Mouse (Mus musculus): ENCODE data around the gene Zwint. TPM values are rescaled to one million over a fixed set of nuclear protein-coding genes. Genes with fewer than 3 reads are reported as not detected.

Gene Zwint
- 366 and 368 TPM in 2 replicates for polyA plus RNA-seq (2016; fragmentation: Nextera tagmentation; extraction: Ambion mirVana)

GRCm38 (mm10) chr10:72654270-72655016, at the start of gene Zwint:
TSS of gene Zwint (plus strand) at chr10:72654845.
- Histone ChIP-seq H3K4me3 (peak within 1 kb of the TSS; percentile 86), H3K9me3 (no peaks in the 10 kb centered on the region), H3K27ac (replicated peaks) (peak within 1 kb of the TSS; percentile 91), H3K36me3 (replicated peaks) (peaks cover 35% of the 10 kb centered on the region), H3K4me1 (peaks cover 14% of the 10 kb centered on the region), H3K27me3 (replicated peaks; ENCODE audit: low read depth, poor library complexity, severe bottlenecking) (no peaks in the 10 kb centered on the region)
- 3% methylated on average over 36 of the region's 36 CpGs for WGBS
- peak; percentile 96 for DNase-seq (ENCODE audit: low spot score)

- H3K27me3 ChIP-seq (replicated peaks; ENCODE audit: low read depth, poor library complexity, severe bottlenecking) = no peaks in the 10 kb centered on the region
- no peaks in the 10 kb centered on the region for H3K9me3 ChIP-seq
- H3K4me3 ChIP-seq = no peak overlapping the region
- H3K27ac ChIP-seq (replicated peaks) = no peak overlapping the region
- H3K36me3 ChIP-seq (replicated peaks) = no peaks in the 10 kb centered on the region
- no peaks in the 10 kb centered on the region for H3K4me1 ChIP-seq
- DNase-seq (ENCODE audit: low spot score) = no peak
- WGBS = 88% methylated on average over 5 of the region's 5 CpGs
Observed at GRCm38 (mm10) chr10:72613125-72613915, 41.3 kb upstream of the Zwint start.

GRCm38 (mm10) chr10:72616153-72616552, 38.5 kb upstream of the Zwint start:
- Histone ChIP-seq H3K4me3 (no peak overlapping the region), H3K27ac (replicated peaks) (no peak overlapping the region), H3K9me3 (no peaks in the 10 kb centered on the region), H3K36me3 (replicated peaks) (no peaks in the 10 kb centered on the region), H3K27me3 (replicated peaks; ENCODE audit: low read depth, poor library complexity, severe bottlenecking) (no peaks in the 10 kb centered on the region), H3K4me1 (no peaks in the 10 kb centered on the region)
- no peak for DNase-seq (ENCODE audit: low spot score)
- 66% methylated on average over 2 of the region's 2 CpGs for WGBS

- Histone ChIP-seq H3K4me1 (no peaks in the 10 kb centered on the region), H3K4me3 (no peak overlapping the region), H3K27me3 (replicated peaks; ENCODE audit: low read depth, poor library complexity, severe bottlenecking) (no peaks in the 10 kb centered on the region), H3K9me3 (no peaks in the 10 kb centered on the region), H3K27ac (replicated peaks) (no peak overlapping the region), H3K36me3 (replicated peaks) (no peaks in the 10 kb centered on the region)
- no peak for DNase-seq (ENCODE audit: low spot score)
- 51% methylated on average over 2 of the region's 2 CpGs for WGBS
Observed at GRCm38 (mm10) chr10:72620527-72620926, 34.1 kb upstream of the Zwint start.

- H3K27me3 ChIP-seq (replicated peaks; ENCODE audit: low read depth, poor library complexity, severe bottlenecking) = no peaks in the 10 kb centered on the region
- H3K4me1 ChIP-seq = no peaks in the 10 kb centered on the region
- no peak overlapping the region for H3K4me3 ChIP-seq
- no peaks in the 10 kb centered on the region for H3K36me3 ChIP-seq (replicated peaks)
- DNase-seq (ENCODE audit: low spot score) = no peak
- 80% methylated on average over 8 of the region's 8 CpGs for WGBS
- H3K9me3 ChIP-seq = no peaks in the 10 kb centered on the region
- H3K27ac ChIP-seq (replicated peaks) = no peak overlapping the region
Observed at GRCm38 (mm10) chr10:72623561-72623960, 31.1 kb upstream of the Zwint start.

- DNase-seq (ENCODE audit: low spot score) = no peak
- Histone ChIP-seq H3K9me3 (no peaks in the 10 kb centered on the region), H3K27me3 (replicated peaks; ENCODE audit: low read depth, poor library complexity, severe bottlenecking) (no peaks in the 10 kb centered on the region), H3K36me3 (replicated peaks) (no peaks in the 10 kb centered on the region), H3K4me3 (no peak overlapping the region), H3K4me1 (peaks cover 10% of the 10 kb centered on the region), H3K27ac (replicated peaks) (no peak overlapping the region)
- 50% methylated on average over 5 of the region's 5 CpGs for WGBS
Observed at GRCm38 (mm10) chr10:72634125-72634524, 20.5 kb upstream of the Zwint start.

GRCm38 (mm10) chr10:72650867-72651266, 3.8 kb upstream of the Zwint start:
- H3K36me3 ChIP-seq (replicated peaks) = peaks cover under 1% of the 10 kb centered on the region; the same call in 1 of the 2 replicates
- no peak overlapping the region for H3K27ac ChIP-seq (replicated peaks)
- H3K27me3 ChIP-seq (replicated peaks; ENCODE audit: low read depth, poor library complexity, severe bottlenecking) = no peaks in the 10 kb centered on the region
- no peaks in the 10 kb centered on the region for H3K9me3 ChIP-seq
- 55% methylated on average over 6 of the region's 6 CpGs for WGBS
- H3K4me3 ChIP-seq = no peak overlapping the region
- DNase-seq (ENCODE audit: low spot score) = no peak
- peaks cover 9% of the 10 kb centered on the region for H3K4me1 ChIP-seq

- H3K9me3 ChIP-seq = no peaks in the 10 kb centered on the region
- no peaks in the 10 kb centered on the region for H3K27me3 ChIP-seq (replicated peaks; ENCODE audit: low read depth, poor library complexity, severe bottlenecking)
- 70% methylated on average over 2 of the region's 2 CpGs for WGBS
- H3K27ac ChIP-seq (replicated peaks) = peak overlapping the region; percentile 91
- peaks cover 29% of the 10 kb centered on the region for H3K36me3 ChIP-seq (replicated peaks)
- H3K4me1 ChIP-seq = peaks cover 14% of the 10 kb centered on the region
- H3K4me3 ChIP-seq = peak overlapping the region; percentile 86
- no peak for DNase-seq (ENCODE audit: low spot score)
Observed at GRCm38 (mm10) chr10:72653797-72654196, 848 bp upstream of the Zwint start.

- Histone ChIP-seq H3K9me3 (no peaks in the 10 kb centered on the region), H3K27me3 (replicated peaks; ENCODE audit: low read depth, poor library complexity, severe bottlenecking) (no peaks in the 10 kb centered on the region), H3K27ac (replicated peaks) (peak overlapping the region; percentile 91), H3K4me1 (peaks cover 14% of the 10 kb centered on the region), H3K36me3 (replicated peaks) (peaks cover 41% of the 10 kb centered on the region), H3K4me3 (peak overlapping the region; percentile 86)
- peak; percentile 64 for DNase-seq (ENCODE audit: low spot score)
- 2% methylated on average over 15 of the region's 15 CpGs for WGBS
Observed at GRCm38 (mm10) chr10:72655017-72655509, 418 bp downstream of the Zwint start.

- Histone ChIP-seq H3K27me3 (replicated peaks; ENCODE audit: low read depth, poor library complexity, severe bottlenecking) (no peaks in the 10 kb centered on the region), H3K4me1 (peaks cover 12% of the 10 kb centered on the region), H3K9me3 (no peaks in the 10 kb centered on the region), H3K36me3 (replicated peaks) (peaks cover 83% of the 10 kb centered on the region), H3K4me3 (no peak overlapping the region), H3K27ac (replicated peaks) (no peak overlapping the region)
- WGBS = 93% methylated on average over 5 of the region's 5 CpGs
- DNase-seq (ENCODE audit: low spot score) = no peak
Observed at GRCm38 (mm10) chr10:72659198-72659597, 4.6 kb downstream of the Zwint start.

- Histone ChIP-seq H3K9me3 (no peaks in the 10 kb centered on the region), H3K4me1 (peaks cover 10% of the 10 kb centered on the region), H3K27me3 (replicated peaks; ENCODE audit: low read depth, poor library complexity, severe bottlenecking) (no peaks in the 10 kb centered on the region), H3K4me3 (no peak overlapping the region), H3K27ac (replicated peaks) (no peak overlapping the region), H3K36me3 (replicated peaks) (peaks cover 94% of the 10 kb centered on the region)
- WGBS = 94% methylated on average over 1 of the region's 1 CpGs
- no peak for DNase-seq (ENCODE audit: low spot score)
Observed at GRCm38 (mm10) chr10:72660350-72660749, 5.7 kb downstream of the Zwint start.

- 94% methylated on average over 5 of the region's 5 CpGs for WGBS
- peaks cover 78% of the 10 kb centered on the region for H3K36me3 ChIP-seq (replicated peaks)
- DNase-seq (ENCODE audit: low spot score) = no peak
- H3K9me3 ChIP-seq = no peaks in the 10 kb centered on the region
- H3K27ac ChIP-seq (replicated peaks) = no peak overlapping the region
- H3K27me3 ChIP-seq (replicated peaks; ENCODE audit: low read depth, poor library complexity, severe bottlenecking) = no peaks in the 10 kb centered on the region
- H3K4me3 ChIP-seq = no peak overlapping the region
- H3K4me1 ChIP-seq = no peaks in the 10 kb centered on the region
Observed at GRCm38 (mm10) chr10:72667856-72668255, 13.2 kb downstream of the Zwint start.
